Mouse (Mus musculus) MEL (cell line): ENCODE data around the gene Igf1r. TPM values are rescaled to one million over a fixed set of nuclear protein-coding genes. Genes with fewer than 3 reads are reported as not detected.

ENCODE experiments used
- DNase-seq: peaks from one replicate; pipeline ENCODE4 v3.0.0; 2011; ENCODE audit warnings: low read depth, low spot score
- H3K27ac ChIP-seq: 2 replicates; pipeline ENCODE4 v1.5.1; 2012; ENCODE audit warnings: low read depth, mild to moderate bottlenecking, control low read depth, low read length, moderate library complexity; ENCODE audit not compliant: control insufficient read depth
- H3K27me3 ChIP-seq, 2 experiments: fragments of 150-350 bp in 1 of 2; sonication (generic) in 1 of 2; 2 replicates each; pipeline ENCODE4 v1.6.1; 2012; ENCODE audit warnings: low read length in 2 of 2, mild to moderate bottlenecking in 2 of 2, improper control_type of control experiment in 1 of 2, moderate library complexity in 1 of 2; ENCODE audit not compliant: insufficient read depth in 2 of 2, control insufficient read depth in 1 of 2
- H3K36me3 ChIP-seq, 2 experiments: 2 replicates each; pipeline ENCODE4 v1.6.1; 2012 to 2014; ENCODE audit warnings: low read length in 2 of 2, improper control_type of control experiment in 1 of 2, inconsistent platforms in 1 of 2, mild to moderate bottlenecking in 1 of 2; ENCODE audit not compliant: insufficient read depth in 2 of 2, control insufficient read depth in 1 of 2
- H3K4me1 ChIP-seq, 2 experiments: fragments of 150-350 bp in 1 of 2; sonication (generic) in 1 of 2; 2 replicates each; pipeline ENCODE4 v1.6.1; 2012; ENCODE audit warnings: low read length in 2 of 2, improper control_type of control experiment in 1 of 2, mild to moderate bottlenecking in 1 of 2; ENCODE audit not compliant: insufficient read depth in 2 of 2, control insufficient read depth in 1 of 2
- H3K4me3 ChIP-seq, 2 experiments: fragments of 150-350 bp in 1 of 2; sonication (generic) in 1 of 2; 2 replicates each; pipeline ENCODE4 v1.5.1; 2012; ENCODE audit warnings: low read depth in 2 of 2, low read length in 2 of 2, mild to moderate bottlenecking in 2 of 2, moderate library complexity in 2 of 2, control low read depth in 1 of 2, improper control_type of control experiment in 1 of 2; ENCODE audit not compliant: control insufficient read depth in 1 of 2, insufficient read depth in 1 of 2
- H3K79me2 ChIP-seq: 2 replicates; pipeline ENCODE4 v1.6.1; 2012; ENCODE audit warnings: mild to moderate bottlenecking, low read length, moderate library complexity; ENCODE audit not compliant: control insufficient read depth, poor library complexity, insufficient read depth
- H3K9ac ChIP-seq: 2 replicates; pipeline ENCODE4 v1.6.1; 2012; ENCODE audit warnings: low read depth, mild to moderate bottlenecking, control low read depth, low read length, moderate library complexity; ENCODE audit not compliant: control insufficient read depth, poor library complexity, severe bottlenecking
- H3K9me3 ChIP-seq: fragments of 150-350 bp; sonication (generic); replicated peaks from 2 replicates; pipeline ENCODE4 v1.6.1; 2012; ENCODE audit warnings: mild to moderate bottlenecking, low read length, improper control_type of control experiment, moderate library complexity; ENCODE audit not compliant: insufficient read depth
- BHLHE40 ChIP-seq: IDR thresholded peaks from 2 replicates; pipeline ENCODE4 v1.6.1; 2012; ENCODE audit warnings: low read depth, mild to moderate bottlenecking, inconsistent platforms, low read length, improper control_type of control experiment, borderline replicate concordance
- CHD1 ChIP-seq: IDR thresholded peaks from 2 replicates; pipeline ENCODE4 v1.6.1; 2012; ENCODE audit warnings: low read depth, mild to moderate bottlenecking, inconsistent platforms, low read length, improper control_type of control experiment
- CHD2 ChIP-seq: IDR thresholded peaks from 2 replicates; pipeline ENCODE4 v1.6.1; 2011; ENCODE audit warnings: low read length, improper control_type of control experiment
- EP300 ChIP-seq, 2 experiments: IDR thresholded peaks; 2 replicates each; pipeline ENCODE4 v1.6.1; 2011; ENCODE audit warnings: improper control_type of control experiment in 2 of 2, low read length in 2 of 2, low read depth in 1 of 2, mild to moderate bottlenecking in 1 of 2
- ETS1 ChIP-seq: IDR thresholded peaks from 2 replicates; pipeline ENCODE4 v1.6.1; 2012; ENCODE audit warnings: low read depth, mild to moderate bottlenecking, inconsistent platforms, low read length, improper control_type of control experiment, moderate library complexity
- GATA1 ChIP-seq: IDR thresholded peaks from 2 replicates; pipeline ENCODE4 v1.6.1; 2011; ENCODE audit warnings: low read depth, low read length, improper control_type of control experiment
- JUND ChIP-seq: IDR thresholded peaks from 2 replicates; pipeline ENCODE4 v1.6.1; 2011; ENCODE audit warnings: low read depth, mild to moderate bottlenecking, improper control_type of control experiment, low read length
- MAZ ChIP-seq: IDR thresholded peaks from 2 replicates; pipeline ENCODE4 v1.6.1; 2012; ENCODE audit warnings: low read depth, mild to moderate bottlenecking, inconsistent platforms, low read length, improper control_type of control experiment
- MXI1 ChIP-seq: IDR thresholded peaks from 2 replicates; pipeline ENCODE4 v1.6.1; 2011; ENCODE audit warnings: mild to moderate bottlenecking, low read depth, low read length, improper control_type of control experiment
- POLR2AphosphoS2 ChIP-seq: IDR thresholded peaks from 2 replicates; pipeline ENCODE4 v1.6.1; 2011; ENCODE audit warnings: low read length, improper control_type of control experiment
- RCOR1 ChIP-seq: IDR thresholded peaks from 2 replicates; pipeline ENCODE4 v1.6.1; 2012; ENCODE audit warnings: low read depth, mild to moderate bottlenecking, inconsistent platforms, low read length, improper control_type of control experiment
- SIN3A ChIP-seq: IDR thresholded peaks from 2 replicates; pipeline ENCODE4 v1.6.1; 2012; ENCODE audit warnings: low read length, improper control_type of control experiment, inconsistent platforms
- SMC3 ChIP-seq: IDR thresholded peaks from 2 replicates; pipeline ENCODE4 v1.6.1; 2011; ENCODE audit warnings: low read depth, low read length, improper control_type of control experiment
- TAL1 ChIP-seq: IDR thresholded peaks from 2 replicates; pipeline ENCODE4 v1.6.1; 2012; ENCODE audit warnings: mild to moderate bottlenecking, inconsistent platforms, low read length, moderate library complexity, mixed read lengths
- TBP ChIP-seq: IDR thresholded peaks from 2 replicates; pipeline ENCODE4 v1.8.0; 2011; ENCODE audit warnings: low read depth, low read length, improper control_type of control experiment
- TCF12 ChIP-seq: IDR thresholded peaks from 2 replicates; pipeline ENCODE4 v1.6.1; 2014; ENCODE audit warnings: low read depth, mild to moderate bottlenecking, inconsistent platforms, low read length, improper control_type of control experiment, moderate library complexity
- USF1 ChIP-seq: IDR thresholded peaks from 2 replicates; pipeline ENCODE4 v1.6.1; 2014; ENCODE audit warnings: low read depth, mild to moderate bottlenecking, inconsistent platforms, low read length, improper control_type of control experiment, moderate library complexity
- ZNF384 ChIP-seq: IDR thresholded peaks from 2 replicates; pipeline ENCODE4 v1.6.1; 2012; ENCODE audit warnings: low read depth, mild to moderate bottlenecking, inconsistent platforms, low read length, improper control_type of control experiment
- polyA plus RNA-seq, 2 experiments: library from polyadenylated mRNA; stranded (reverse) in 1 of 2; unstranded in 1 of 2; fragments of >175 nt in 1 of 2; fragments of >200 nt in 1 of 2; gene quantifications; 2 replicates each; pipeline versions ENCODE4 v1.2.1 to v1.2.4; 2012; ENCODE audit warnings: low replicate concordance in 2 of 2, low read depth in 1 of 2; ENCODE audit not compliant: insufficient read length in 2 of 2, insufficient read depth in 1 of 2, missing spikeins in 1 of 2
- total RNA-seq: library from RNA; depleted of rRNA; stranded (reverse); fragments of 300-350 nt; gene quantifications from 2 replicates; pipeline ENCODE4 v1.2.3, GENCODE M21; 2012

Gene Igf1r
- total and polyA plus RNA-seq, 3 experiments: 11.8 to 11.9 TPM; not detected in 1

DNA sequence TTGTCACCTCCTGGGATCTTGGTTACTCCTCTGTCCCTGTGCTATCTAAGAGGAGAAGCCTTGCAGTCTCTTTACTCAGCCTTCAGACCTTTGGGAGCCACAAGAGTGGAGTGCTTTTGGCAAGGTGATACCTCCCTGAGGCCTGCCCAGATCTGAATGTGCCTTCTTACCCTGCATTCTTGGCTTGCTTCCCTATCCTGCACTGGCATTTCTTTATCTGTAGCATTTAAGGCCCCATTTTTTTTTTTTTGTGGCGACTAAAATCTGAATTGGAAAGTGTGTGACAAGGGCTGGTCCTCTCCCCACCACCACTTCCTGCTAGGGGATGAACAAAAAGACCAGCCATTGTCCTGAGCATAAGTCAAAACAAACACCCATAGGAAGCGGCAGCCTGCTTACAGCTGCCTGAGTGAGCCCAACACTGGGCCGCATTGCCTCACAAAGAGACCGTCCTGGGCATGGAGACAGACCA is 133.3 kb downstream of the Igf1r start:
- peak overlapping the region; percentile 63 for H3K27ac ChIP-seq
- H3K36me3 ChIP-seq: peaks cover 0 to 17% of the 10 kb centered on the region in 2 experiments; a peak in 2 of 4 replicates
- peak overlapping the region; percentile 0; the same call in 1 of the 2 replicates for H3K9ac ChIP-seq
- peak; percentile 61 for TF ChIP-seq ETS1
- TF ChIP-seq POLR2AphosphoS2: no peak
- TF ChIP-seq EP300 (IDR thresholded peaks at IDR 0.05; ENCODE audit: low read depth in 1 of 2, low read length in 2 of 2): peak; percentile 46 to 66
- TF ChIP-seq CHD2: no peak
- TF ChIP-seq ZNF384: peak; percentile 91
- TF ChIP-seq TCF12: peak; percentile 49; the same call in 1 of the 2 replicates
- peak; percentile 69; the same call in 1 of the 2 replicates for TF ChIP-seq RCOR1
- TF ChIP-seq TBP: 0 out of 2 replicates have a peak, but pooled peaks have one; percentile 17
- TF ChIP-seq GATA1: peak; percentile 60
- no peaks in the 10 kb centered on the region for H3K9me3 ChIP-seq
- H3K4me3 ChIP-seq: peak overlapping the region in 1 of 2 experiments; percentile 13; a peak in 2 of 4 replicates
- H3K4me1 ChIP-seq: peaks cover 15 to 22% of the 10 kb centered on the region in 2 experiments
- H3K79me2 ChIP-seq: no peaks in the 10 kb centered on the region
- no peaks in the 10 kb centered on the region for H3K27me3 ChIP-seq
- peak; percentile 76 for DNase-seq

DNA sequence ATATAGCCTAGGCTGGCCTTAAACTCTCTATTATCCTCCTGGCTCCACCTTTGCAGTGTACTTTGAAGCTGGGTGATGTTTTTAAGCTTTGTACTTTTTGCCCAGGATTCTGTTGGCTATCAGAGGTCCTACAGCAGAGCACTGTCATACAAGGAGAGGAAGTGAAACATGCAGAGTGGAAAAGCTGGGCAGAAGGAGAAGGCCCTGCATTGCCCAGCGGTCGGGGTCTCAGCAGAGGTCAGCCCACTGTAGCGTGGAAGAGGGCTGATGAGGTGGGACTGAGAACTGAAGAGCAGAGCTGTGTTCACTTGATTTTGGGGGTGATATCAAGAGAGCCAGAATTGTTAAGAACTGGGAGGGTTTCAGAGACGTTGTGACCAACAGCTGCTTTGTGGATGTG is 134.9 kb downstream of the Igf1r start:
- H3K4me1 ChIP-seq: peaks cover 23 to 27% of the 10 kb centered on the region in 2 experiments
- no peak overlapping the region for H3K9ac ChIP-seq
- no peaks in the 10 kb centered on the region for H3K79me2 ChIP-seq
- DNase-seq: no peak
- H3K4me3 ChIP-seq: no peak overlapping the region
- TF ChIP-seq TCF12 (no peak), JUND (no peak), MXI1 (no peak)
- no peaks in the 10 kb centered on the region for H3K9me3 ChIP-seq
- H3K36me3 ChIP-seq: peaks cover 0 to 23% of the 10 kb centered on the region in 2 experiments; a peak in 2 of 4 replicates
- H3K27ac ChIP-seq: no peak overlapping the region
- H3K27me3 ChIP-seq: no peaks in the 10 kb centered on the region

DNA sequence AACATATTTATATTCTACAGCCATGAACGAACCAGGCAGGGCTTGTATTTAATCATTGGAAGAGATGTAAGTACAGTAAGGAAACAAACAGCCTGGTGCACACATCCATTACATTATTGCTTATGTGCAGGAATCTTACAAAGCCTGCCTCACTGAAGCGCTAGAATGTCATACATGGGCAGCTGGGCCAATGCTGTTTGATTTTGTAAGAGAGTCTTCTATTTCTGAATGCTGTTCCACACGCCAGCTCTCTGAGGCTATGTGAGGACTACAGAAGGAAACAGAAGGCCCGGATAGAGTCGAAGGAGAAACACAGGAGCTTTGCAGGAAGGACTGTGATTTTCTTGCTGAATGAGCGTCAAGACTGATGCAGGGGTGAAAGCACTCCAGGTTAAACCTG is 136.2 kb downstream of the Igf1r start:
- H3K79me2 ChIP-seq: no peaks in the 10 kb centered on the region
- peaks cover 31 to 32% of the 10 kb centered on the region in 2 experiments for H3K4me1 ChIP-seq
- H3K9me3 ChIP-seq: no peaks in the 10 kb centered on the region
- no peak overlapping the region for H3K4me3 ChIP-seq
- H3K36me3 ChIP-seq: peaks cover 0 to 29% of the 10 kb centered on the region in 2 experiments; a peak in 2 of 4 replicates
- DNase-seq: no peak
- H3K27ac ChIP-seq: no peak overlapping the region
- H3K27me3 ChIP-seq: no peaks in the 10 kb centered on the region
- no peak overlapping the region for H3K9ac ChIP-seq
- TF ChIP-seq TAL1 (no peak), SIN3A (no peak), BHLHE40 (no peak), SMC3 (no peak), CHD1 (no peak), MAZ (no peak), ZNF384 (no peak), USF1 (no peak)
